Mouse (Mus musculus) T-helper 2 cell (primary cell): ENCODE results near the gene Kcnq1.

ENCODE experiments used
- in situ Hi-C: fragments of 300-600 bp; cut with MboI, MseI; formaldehyde crosslinking; loops from one replicate; pipeline ENCODE4 v1.15.1; 2025; ENCODE audit warnings: high pct_unique_total_duplicates

The Kcnq1 gene

GRCm38 (mm10) chr7:143310847-143311246, 204.7 kb downstream of the Kcnq1 start:
- in situ Hi-C loops: no loop called here

- in situ Hi-C loops: no loop called here
These were observed 205.3 kb downstream of the Kcnq1 start for GRCm38 (mm10) chr7:143311471-143311870.

- in situ Hi-C loops: no loop called here
These were observed 207.6 kb downstream of the Kcnq1 start for GRCm38 (mm10) chr7:143313572-143314319.

- in situ Hi-C loops: no loop called here
These were observed 212.3 kb downstream of the Kcnq1 start for GRCm38 (mm10) chr7:143318512-143318911.

- in situ Hi-C loops: no loop called here
These were observed 214.2 kb downstream of the Kcnq1 start for GRCm38 (mm10) chr7:143320367-143320766.

GRCm38 (mm10) chr7:143325051-143325450, 218.9 kb downstream of the Kcnq1 start:
- in situ Hi-C loops: no loop called here

GRCm38 (mm10) chr7:143328185-143328915, 222.2 kb downstream of the Kcnq1 start:
- in situ Hi-C loops: no loop called here

GRCm38 (mm10) chr7:143329110-143329810, 223.1 kb downstream of the Kcnq1 start:
- in situ Hi-C loops: no loop called here

- in situ Hi-C loops: no loop called here
These were observed 226.9 kb downstream of the Kcnq1 start for GRCm38 (mm10) chr7:143333040-143333439.

- in situ Hi-C loops: no loop called here
These were observed 227.4 kb downstream of the Kcnq1 start for GRCm38 (mm10) chr7:143333604-143334003.

- in situ Hi-C loops: no loop called here
These were observed 232.5 kb downstream of the Kcnq1 start for GRCm38 (mm10) chr7:143338690-143339089.

- in situ Hi-C loops: loop anchor here (10.0 kb wide), 1 partner anchor 784 kb away; no protein-coding TSS in a partner anchor
These were observed 234.6 kb downstream of the Kcnq1 start for GRCm38 (mm10) chr7:143340601-143341281.

GRCm38 (mm10) chr7:143341301-143341980, 235.3 kb downstream of the Kcnq1 start:
- in situ Hi-C loops: loop anchor here (10.0 kb wide), 1 partner anchor 783 kb away; no protein-coding TSS in a partner anchor

- in situ Hi-C loops: loop anchor here (10.0 kb wide), 1 partner anchor 781 kb away; no protein-coding TSS in a partner anchor
These were observed 237.7 kb downstream of the Kcnq1 start for GRCm38 (mm10) chr7:143343781-143344306.

GRCm38 (mm10) chr7:143349287-143349686, 243.1 kb downstream of the Kcnq1 start:
- in situ Hi-C loops: loop anchor here (10.0 kb wide), 1 partner anchor 776 kb away; no protein-coding TSS in a partner anchor

GRCm38 (mm10) chr7:143349848-143350247, 243.7 kb downstream of the Kcnq1 start:
- in situ Hi-C loops: loop anchor here (10.0 kb wide), 1 partner anchor 775 kb away; no protein-coding TSS in a partner anchor

GRCm38 (mm10) chr7:143355831-143356230, 249.7 kb downstream of the Kcnq1 start:
- in situ Hi-C loops: no loop called here

GRCm38 (mm10) chr7:143357109-143357508, 250.9 kb downstream of the Kcnq1 start:
- in situ Hi-C loops: no loop called here

GRCm38 (mm10) chr7:143357831-143358230, 251.7 kb downstream of the Kcnq1 start:
- in situ Hi-C loops: no loop called here

GRCm38 (mm10) chr7:143359762-143360161, 253.6 kb downstream of the Kcnq1 start:
- in situ Hi-C loops: no loop called here
